Mouse (Mus musculus) lung, postnatal 36 days (tissue): ENCODE measurements around the gene Dnm1.
A peak's percentile ranks its signal among the peaks of the same experiment; 100 is the strongest.
"Not testable (repeated sequence)": the region's sequence is repeated elsewhere in the genome, so short reads cannot be mapped to it uniquely, and the experiment has no call there.

Experiments used
- DNase-seq: peaks from one replicate; pipeline ENCODE4 v3.0.0; 2022; ENCODE audit warnings: mixed read lengths

The Dnm1 gene

GRCm38 (mm10) chr2:32310096-32310845 lies 42.9 kb downstream of the Dnm1 start:
- no peak for DNase-seq

DNA sequence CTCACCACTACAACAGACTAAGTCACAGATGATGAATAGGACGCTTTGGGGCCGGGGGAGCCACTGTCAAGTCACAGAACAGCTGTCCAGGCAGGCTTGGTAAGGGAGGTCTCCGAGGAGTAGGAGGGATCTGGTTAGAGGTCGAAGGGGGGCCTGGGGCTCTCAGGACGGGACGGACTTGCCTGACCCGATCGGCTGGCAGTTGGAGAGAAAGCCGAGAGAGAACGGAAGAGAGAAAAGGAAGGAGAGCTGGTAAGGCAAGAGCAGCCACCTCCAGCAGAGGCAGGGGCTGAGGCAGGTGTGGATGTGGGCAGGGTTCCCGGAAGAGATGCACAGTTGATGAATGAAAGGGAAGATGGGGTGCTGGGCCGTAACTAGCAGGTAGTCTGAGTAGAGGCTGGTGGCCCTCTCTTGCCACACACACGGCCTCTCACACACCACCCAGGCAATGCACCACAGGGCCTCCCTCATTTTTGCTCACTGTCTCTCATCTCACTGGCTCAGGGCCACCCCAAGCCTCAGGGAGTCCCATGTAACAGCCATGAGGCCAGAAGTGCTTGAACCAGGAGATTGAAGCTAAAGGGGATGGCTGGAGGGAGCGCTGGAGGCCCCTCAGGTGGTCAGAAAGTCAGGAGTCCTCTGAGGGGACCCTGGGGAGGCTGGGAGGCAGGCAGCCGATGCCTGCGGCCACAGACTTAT lies 44.1 kb downstream of the Dnm1 start:
- no peak for DNase-seq

DNA sequence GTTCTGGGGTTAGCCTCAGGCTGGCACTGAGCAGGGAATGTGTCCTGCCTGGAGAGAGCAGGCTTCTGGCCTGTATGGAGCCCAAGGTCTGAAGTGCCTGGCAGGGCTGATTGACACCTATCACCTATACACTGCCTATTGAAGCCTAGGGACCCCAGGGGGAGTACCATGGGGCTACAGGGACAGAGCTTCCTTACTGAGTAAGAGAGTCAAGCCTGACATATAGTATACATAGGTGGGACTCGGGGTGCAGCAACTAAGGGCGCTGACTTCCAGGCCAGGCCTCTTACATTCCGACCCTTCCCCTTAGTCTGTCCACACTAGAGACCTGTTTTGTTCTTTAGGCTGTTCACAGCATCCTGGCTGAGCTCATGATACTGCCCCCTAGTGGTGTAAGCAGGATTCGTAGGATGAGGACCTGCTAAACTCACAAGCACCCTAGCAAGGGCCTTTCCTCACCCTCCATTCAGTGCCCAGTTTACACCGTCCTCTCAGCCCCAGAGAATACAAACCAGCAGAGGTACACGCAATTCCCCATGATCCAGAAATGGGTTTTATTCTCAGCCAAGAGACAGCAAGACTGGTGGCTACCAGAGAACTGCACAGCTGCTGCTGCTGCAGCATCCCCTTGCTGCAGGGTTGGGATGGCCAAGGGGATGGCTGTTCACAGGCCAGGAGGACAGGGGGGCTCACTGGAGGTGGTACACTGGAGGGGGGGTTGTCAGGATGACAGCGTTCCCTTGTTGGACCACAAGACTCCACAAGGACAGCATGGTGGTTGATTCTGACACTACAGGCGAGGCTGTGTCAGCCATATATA lies 45.0 kb downstream of the Dnm1 start:
- DNase-seq = peak; percentile 76

- no peak for DNase-seq
Measured at GRCm38 (mm10) chr2:32307247-32307798, 45.8 kb downstream of the Dnm1 start.

DNA sequence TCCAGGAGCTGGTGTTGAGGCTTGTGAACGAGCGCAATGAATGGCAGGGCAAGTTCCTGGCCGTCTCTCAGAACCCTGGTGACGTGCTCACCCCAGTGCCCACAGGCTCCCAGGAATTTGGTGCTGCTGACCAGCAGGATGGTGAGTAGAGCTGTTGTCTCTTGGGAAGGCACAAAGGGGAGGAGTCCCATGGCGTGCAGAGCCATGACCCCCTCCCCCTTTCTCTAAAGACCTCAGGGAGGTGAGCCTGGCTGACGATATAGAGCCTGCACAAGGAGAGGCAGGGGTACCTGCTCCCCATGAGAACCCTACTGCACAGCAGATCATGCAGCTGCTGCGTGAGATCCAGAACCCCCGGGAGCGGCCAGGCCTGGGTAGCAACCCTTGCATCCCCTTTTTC lies 47.0 kb downstream of the Dnm1 start:
- DNase-seq = no peak

- no peak for DNase-seq
Measured at GRCm38 (mm10) chr2:32305668-32306067, 47.5 kb downstream of the Dnm1 start.

DNA sequence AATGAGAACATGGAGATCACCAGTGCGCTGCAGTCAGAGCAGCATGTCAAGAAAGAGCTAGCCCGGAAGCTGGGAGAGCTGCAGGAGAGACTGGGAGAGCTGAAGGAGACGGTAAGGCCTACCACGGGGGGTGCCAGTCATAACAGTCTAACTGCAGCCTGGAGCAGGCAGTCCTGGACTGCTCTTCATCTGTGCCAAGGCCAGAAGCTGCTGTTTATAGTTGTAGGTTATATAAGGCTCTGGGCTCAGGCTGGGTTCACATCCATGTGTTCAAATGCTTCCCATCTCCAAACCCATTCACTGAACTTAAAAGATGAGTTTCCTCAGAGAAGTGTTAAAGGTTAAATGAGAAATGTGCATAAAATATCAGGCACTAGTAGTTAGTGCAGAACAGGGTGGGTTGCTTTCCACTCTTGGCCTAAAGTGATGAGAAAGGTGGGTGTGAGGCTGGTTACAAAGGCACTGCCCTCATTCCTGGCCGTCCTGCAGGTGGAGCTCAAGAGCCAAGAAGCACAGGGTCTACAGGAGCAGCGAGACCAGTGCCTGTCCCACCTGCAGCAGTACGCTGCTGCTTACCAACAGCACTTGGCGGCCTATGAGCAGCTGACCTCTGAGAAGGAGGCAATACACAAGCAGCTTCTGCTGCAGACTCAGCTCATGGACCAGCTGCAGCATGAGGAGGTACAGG lies 48.8 kb downstream of the Dnm1 start:
- DNase-seq = peak; percentile 61

DNA sequence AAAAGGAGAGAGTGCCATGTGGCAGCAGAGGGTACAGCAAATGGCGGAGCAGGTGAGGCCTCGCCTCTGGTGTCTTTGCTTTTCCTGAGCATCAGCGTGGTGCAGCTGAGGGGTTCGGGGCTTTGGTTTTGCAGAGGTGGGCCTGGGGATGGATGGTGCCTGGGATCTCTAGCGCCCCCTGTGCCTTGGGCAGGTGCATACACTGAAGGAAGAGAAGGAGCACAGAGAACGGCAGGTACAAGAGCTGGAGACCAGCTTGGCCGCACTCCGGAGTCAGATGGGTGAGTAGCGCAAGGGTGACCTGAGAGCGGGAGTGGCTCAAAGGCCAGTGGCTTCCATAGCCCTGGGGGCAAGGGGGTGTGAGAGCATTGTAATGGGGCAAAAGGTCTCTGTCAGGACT lies 50.2 kb downstream of the Dnm1 start:
- DNase-seq = no peak

DNA sequence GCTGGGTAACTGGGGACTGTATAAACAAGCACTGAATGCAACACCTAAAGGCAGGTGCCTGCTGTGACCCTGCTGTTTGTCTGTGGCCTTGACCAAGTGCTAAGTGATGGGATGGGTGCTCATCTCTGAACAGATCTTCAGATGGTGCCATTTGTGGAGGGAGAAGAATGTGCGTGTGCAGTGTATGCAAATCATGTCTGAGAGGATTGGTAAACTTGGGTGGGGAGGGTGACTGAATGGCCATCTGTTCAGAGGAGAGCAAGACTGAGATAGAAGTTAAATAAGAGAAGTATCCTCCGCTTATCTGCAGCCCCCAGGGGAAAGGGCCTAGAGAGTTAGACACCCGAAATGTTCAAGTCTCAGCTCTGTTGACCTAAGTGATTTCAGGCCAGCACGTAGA lies 53.7 kb downstream of the Dnm1 start:
- no peak for DNase-seq

DNA sequence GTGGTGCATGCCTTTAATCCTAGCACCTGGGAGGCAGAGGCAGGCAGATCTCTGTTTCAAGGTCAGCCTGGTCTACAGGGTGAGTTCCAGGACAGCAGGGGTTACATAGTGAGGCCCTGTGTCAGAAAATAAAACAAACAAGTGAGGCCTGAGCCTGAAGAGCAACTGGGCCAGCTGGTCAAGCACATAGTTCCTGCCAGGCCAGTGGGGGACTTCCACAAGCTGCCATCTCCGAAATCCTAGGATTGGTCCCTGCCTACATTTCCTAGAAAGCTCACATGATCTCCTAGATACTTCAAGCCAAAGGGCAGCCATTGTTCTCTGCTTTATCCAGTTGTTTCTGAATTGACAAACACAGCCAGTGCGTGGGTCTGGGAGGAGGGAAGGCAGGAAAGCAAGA lies 57.3 kb downstream of the Dnm1 start:
- not testable (repeated sequence) for DNase-seq

DNA sequence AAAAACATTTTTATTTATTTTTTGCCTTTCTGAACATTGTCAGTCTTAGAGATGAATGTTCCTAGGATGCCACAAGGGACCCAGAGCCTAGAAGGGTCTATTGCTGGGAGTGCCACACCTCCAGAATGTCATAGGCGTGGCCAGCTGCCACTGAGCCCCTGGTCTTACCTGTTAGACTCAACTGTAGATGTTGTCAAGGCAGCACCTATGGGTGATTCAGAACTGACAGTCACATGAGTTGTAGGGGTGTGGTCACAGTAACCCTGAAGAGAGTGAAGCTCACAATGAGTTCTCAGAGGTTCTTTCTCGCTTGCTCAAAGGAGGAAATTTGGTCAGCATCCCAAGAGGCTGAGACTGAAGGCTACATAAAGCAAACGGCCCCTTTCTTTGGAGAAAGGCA lies 57.9 kb downstream of the Dnm1 start:
- DNase-seq = no peak

- DNase-seq = peak; percentile 72
Measured at GRCm38 (mm10) chr2:32294348-32294747, 58.8 kb downstream of the Dnm1 start.

GRCm38 (mm10) chr2:32289578-32289977 lies 63.6 kb downstream of the Dnm1 start:
- peak; percentile 81 for DNase-seq

DNA sequence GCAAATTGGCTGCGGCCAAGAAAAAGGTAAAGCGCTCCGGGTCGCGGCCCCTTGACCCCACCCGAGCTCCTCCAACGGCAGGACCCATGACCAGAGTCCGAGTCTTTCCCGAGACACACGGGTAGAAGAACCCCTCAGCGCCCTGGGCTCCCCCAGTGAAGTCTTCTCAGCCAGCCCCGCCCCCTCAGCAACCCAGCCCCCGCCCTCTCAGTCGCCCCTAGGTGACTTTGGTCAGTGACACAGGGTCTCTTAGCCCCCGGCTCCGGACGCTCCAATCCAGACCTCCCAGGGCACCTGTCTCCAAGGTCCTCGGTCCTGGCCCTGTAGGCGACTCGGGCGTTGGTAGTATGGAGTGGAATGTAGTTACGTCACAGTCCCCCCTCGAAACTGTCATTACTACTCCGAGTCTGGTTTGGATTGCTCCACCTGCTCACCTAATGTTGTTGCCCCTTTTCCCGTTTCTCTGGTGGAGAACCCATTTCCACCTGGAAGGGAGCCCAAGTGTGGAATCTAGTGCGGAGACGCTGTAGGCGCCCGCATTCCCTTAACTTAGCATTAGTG lies 64.7 kb downstream of the Dnm1 start:
- peak; percentile 57 for DNase-seq

GRCm38 (mm10) chr2:32287923-32288367 lies 65.2 kb downstream of the Dnm1 start, which contains the start of gene Swi5:
Swi5 (minus strand) TSS chr2:32288075.
- peak; percentile 100 for DNase-seq

GRCm38 (mm10) chr2:32287334-32287840 lies 65.8 kb downstream of the Dnm1 start, which contains the start of gene Golga2:
Golga2 (plus strand) TSS chr2:32287384.
- DNase-seq = no peak

DNA sequence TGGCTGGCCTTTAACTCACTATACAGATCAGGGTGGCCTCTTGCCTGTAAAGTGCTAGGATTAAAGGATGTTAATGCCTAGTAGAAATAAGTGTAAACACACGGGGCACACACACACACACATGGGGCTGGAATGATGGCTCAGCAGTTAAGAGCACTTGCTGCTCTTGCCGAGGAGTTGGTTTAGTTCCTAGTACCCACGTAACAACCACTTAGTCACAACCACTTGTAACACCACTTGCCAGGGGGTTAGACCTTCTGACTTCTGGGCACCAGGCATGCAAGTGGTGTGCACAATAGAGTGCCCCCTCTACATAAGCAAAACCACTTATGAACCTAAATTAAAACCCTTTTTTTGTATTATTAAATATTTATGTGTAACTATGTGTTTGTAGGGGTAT lies 69.2 kb downstream of the Dnm1 start:
- DNase-seq = peak; percentile 56

- DNase-seq = peak; percentile 76
Measured at GRCm38 (mm10) chr2:32282727-32283126, 70.4 kb downstream of the Dnm1 start.

- no peak for DNase-seq
Measured at GRCm38 (mm10) chr2:32282289-32282688, 70.8 kb downstream of the Dnm1 start.

DNA sequence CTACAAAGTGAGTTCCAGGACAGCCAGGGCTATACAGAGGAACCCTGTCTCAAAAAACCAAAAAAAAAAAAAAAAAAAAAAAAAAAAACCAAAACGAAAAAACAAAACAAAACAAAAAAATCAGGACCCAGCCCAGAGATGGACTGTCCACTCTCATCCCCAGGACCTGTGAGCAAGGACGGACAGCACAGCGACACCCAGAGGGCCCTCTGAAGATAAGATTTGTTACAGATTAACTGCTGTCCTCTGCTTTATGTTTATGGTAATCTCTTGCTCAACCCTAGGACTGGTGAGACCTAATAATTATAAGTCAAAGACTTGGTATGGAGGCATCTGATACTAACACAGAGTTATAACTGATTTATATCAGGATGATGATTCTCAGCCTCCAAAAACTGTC lies 77.3 kb downstream of the Dnm1 start:
- no peak for DNase-seq

- DNase-seq = peak; percentile 79
Measured at GRCm38 (mm10) chr2:32260635-32261034, 92.5 kb downstream of the Dnm1 start.
